Comparison of ENCODE assay signal across 23 mouse cellular contexts in genomic region chr7:132270364-132270763, GRCm38 (mm10).
"Had no signal": no experiment of that assay in that cellular context is flagged by ENCODE, and none has a peak within 500 bp of the region (broad histone marks: within the 10 kb centered on the region; RNA-seq: fewer than 3 reads in every experiment).

No protein-coding gene starts in this region.

- H3K27me3 ChIP-seq: midbrain, embryonic 13.5 days; neural tube, embryonic 13.5 days; stomach, embryonic 15.5 days had no signal

- H3K4me1 ChIP-seq: megakaryocyte, embryonic 14.5 days; stomach, embryonic 15.5 days had no signal

- DNase-seq: kidney, adult 18-20 months; kidney, adult 9 months; kidney, postnatal 36 days; layer of hippocampus, postnatal 36 days; liver, postnatal 0 days; retina, postnatal 1 day; right cerebral cortex, postnatal 25 days; spleen, adult 18-20 months; thymus, adult 2 months; thymus, postnatal 14 days; thymus, postnatal 4 days had no signal

- H3K4me2 ChIP-seq: midbrain, embryonic 13.5 days; neural tube, embryonic 13.5 days; stomach, embryonic 15.5 days had no signal

- H3K9ac ChIP-seq: liver, embryonic 14.5 days; liver, postnatal 0 days; midbrain, embryonic 13.5 days; neural tube, embryonic 13.5 days; stomach, embryonic 15.5 days had no signal

- H3K9me3 ChIP-seq: midbrain, embryonic 10.5 days; neural tube, embryonic 13.5 days; stomach, embryonic 15.5 days had no signal

- ATAC-seq: hindbrain, postnatal 0 days; inflammation-experienced regulatory T-cells, adult 6 months; liver, postnatal 0 days; midbrain, embryonic 13.5 days; midbrain, embryonic 16.5 days had no signal

- H3K27ac ChIP-seq: hindbrain, postnatal 0 days; kidney, postnatal 0 days; left cerebral cortex, adult 2 months; liver, embryonic 14.5 days; midbrain, embryonic 10.5 days; midbrain, embryonic 13.5 days; neural tube, embryonic 13.5 days; stomach, embryonic 15.5 days had no signal

- H3K4me3 ChIP-seq: left cerebral cortex, adult 2 months; megakaryocyte, embryonic 14.5 days; midbrain, embryonic 10.5 days; midbrain, embryonic 13.5 days; myocyte; neural tube, embryonic 13.5 days; stomach, embryonic 15.5 days had no signal
